Mouse (Mus musculus): ENCODE measurements at regions not wholly inside any gene's neighbourhood (a gene's known extent, or its start where the extent isn't known, plus 50 kb on each side); places are given as distances from the start of the nearest gene placed in this dataset.

GRCm38 (mm10) chrX:64546141-64546540, 269.3 kb upstream of the Slitrk4 start:
- peak; percentile 20 for ATAC-seq (ENCODE audit: low TSS enrichment)

GRCm38 (mm10) chrX:64504986-64505385, 228.2 kb upstream of the Slitrk4 start:
- no peak for ATAC-seq (ENCODE audit: low TSS enrichment)

Measured in frontal cortex, adult (tissue).